Mouse (Mus musculus) lung, adult 2 months (tissue): ENCODE measurements around the gene Lsr.

Experiments
- CTCF ChIP-seq: fragments of 200-500 bp; IDR thresholded peaks from 2 replicates; pipeline ENCODE4 v1.5.1; 2011; ENCODE audit warnings: mild to moderate bottlenecking, low read length, control low read depth; ENCODE audit not compliant: insufficient read depth
- POLR2A ChIP-seq: fragments of 200-500 bp; IDR thresholded peaks from 2 replicates; pipeline ENCODE4 v1.6.1; 2011; ENCODE audit warnings: low read depth, mild to moderate bottlenecking, control low read depth, low read length, borderline replicate concordance; ENCODE audit errors: extremely low read depth

- TF ChIP-seq CTCF (no peak), POLR2A (no peak)
These were observed 16.4 kb downstream of the Lsr start, which contains the start of gene Usf2 for GRCm38 (mm10) chr7:30956756-30957366.
